In genomic region chr3:104556624-104557023, GRCm38 (mm10) we compare ENCODE assay signal across 19 mouse cellular contexts.
"Had no signal": no experiment of that assay in that cellular context is flagged by ENCODE, and none has a peak within 500 bp of the region (broad histone marks: within the 10 kb centered on the region; RNA-seq: fewer than 3 reads in every experiment).

No protein-coding gene starts in this region.

- H3K27ac ChIP-seq: limb, embryonic 12.5 days; limb, embryonic 15.5 days; liver, embryonic 13.5 days; midbrain, embryonic 10.5 days; midbrain, embryonic 13.5 days; stomach, postnatal 0 days had no signal

- H3K9ac ChIP-seq: limb, embryonic 12.5 days; limb, embryonic 15.5 days; liver, embryonic 13.5 days; midbrain, embryonic 13.5 days had no signal

- DNase-seq: kidney, adult 9 months; kidney, postnatal 14 days; kidney, postnatal 4 days; left cerebral cortex, postnatal 4 days; liver, embryonic 13.5 days; lung, adult 2 months; lung, postnatal 14 days; lung, postnatal 4 days; right cerebral cortex, adult 18-20 months; right cerebral cortex, postnatal 14 days; right cerebral cortex, postnatal 4 days; thymus, postnatal 25 days had no signal

- H3K27me3 ChIP-seq: limb, embryonic 12.5 days; limb, embryonic 15.5 days; liver, embryonic 13.5 days; midbrain, embryonic 13.5 days had no signal

- H3K36me3 ChIP-seq: limb, embryonic 12.5 days; limb, embryonic 15.5 days; liver, embryonic 13.5 days; midbrain, embryonic 10.5 days; midbrain, embryonic 13.5 days had no signal

- H3K4me1 ChIP-seq: limb, embryonic 15.5 days; liver, embryonic 13.5 days; midbrain, embryonic 10.5 days; midbrain, embryonic 13.5 days had no signal

- H3K4me3 ChIP-seq: limb, embryonic 12.5 days; limb, embryonic 15.5 days; liver, embryonic 13.5 days; megakaryocyte, embryonic 14.5 days; midbrain, embryonic 10.5 days; midbrain, embryonic 13.5 days had no signal

- ATAC-seq: midbrain, embryonic 13.5 days; midbrain, embryonic 16.5 days had no signal

- H3K4me2 ChIP-seq: limb, embryonic 12.5 days; limb, embryonic 15.5 days; liver, embryonic 13.5 days; midbrain, embryonic 13.5 days had no signal

- H3K9me3 ChIP-seq: limb, embryonic 12.5 days; limb, embryonic 15.5 days; liver, embryonic 13.5 days; midbrain, embryonic 10.5 days; midbrain, embryonic 13.5 days had no signal
